Mouse (Mus musculus) intestine, postnatal 0 days (tissue): Measurements from ENCODE around the gene Jph2. TPM values are rescaled to one million over a fixed set of nuclear protein-coding genes. Genes with fewer than 3 reads are reported as not detected.

Experiments
- ATAC-seq: fragments of 200-750 bp; cut with Nextera tagmentation; 2 replicates; pipeline ENCODE4 v1.8.0; 2017; ENCODE audit warnings: mild to moderate bottlenecking, moderate TSS enrichment, moderate library complexity
- H3K27ac ChIP-seq: fragments of 300-500 bp; sonication (generic); 2 replicates; pipeline ENCODE4 v1.5.1; 2014; ENCODE audit warnings: mild to moderate bottlenecking, low read depth, low read length, moderate library complexity
- H3K27me3 ChIP-seq: fragments of 300-500 bp; sonication (generic); replicated peaks from 2 replicates; pipeline ENCODE4 v1.6.1; 2014; ENCODE audit warnings: low read length, mixed read lengths; ENCODE audit not compliant: control insufficient read depth, insufficient read depth
- H3K36me3 ChIP-seq: fragments of 300-500 bp; sonication (generic); 2 replicates; pipeline ENCODE4 v1.6.1; 2014; ENCODE audit warnings: mild to moderate bottlenecking, moderate library complexity; ENCODE audit not compliant: control insufficient read depth, insufficient read depth
- H3K4me1 ChIP-seq: fragments of 300-500 bp; sonication (generic); replicated peaks from 2 replicates; pipeline ENCODE4 v1.6.1; 2014; ENCODE audit warnings: antibody characterized with exemption, low read length, mixed read lengths; ENCODE audit not compliant: control insufficient read depth, insufficient read depth
- H3K4me2 ChIP-seq: fragments of 300-500 bp; sonication (generic); replicated peaks from 2 replicates; pipeline ENCODE4 v1.6.1; 2014; ENCODE audit warnings: low read depth, mild to moderate bottlenecking, moderate library complexity
- H3K4me3 ChIP-seq: fragments of 300-500 bp; sonication (generic); 2 replicates; pipeline ENCODE4 v1.5.1; 2014; ENCODE audit warnings: low read depth, low read length
- H3K9ac ChIP-seq: fragments of 300-500 bp; sonication (generic); 2 replicates; pipeline ENCODE4 v1.6.1; 2014; ENCODE audit warnings: mild to moderate bottlenecking, low read depth, low read length
- H3K9me3 ChIP-seq: fragments of 300-500 bp; sonication (generic); 2 replicates; pipeline ENCODE4 v1.6.1; 2016; ENCODE audit warnings: mixed run types; ENCODE audit not compliant: control insufficient read depth
- CTCF ChIP-seq: sonication (generic); IDR thresholded peaks from 2 replicates; pipeline ENCODE4 v1.5.1; 2016; ENCODE audit warnings: low read depth, mild to moderate bottlenecking, control low read depth, antibody characterized with exemption, moderate library complexity
- WGBS: fragments of 180-500 bp; shearing (Covaris S2); extraction: QIAGEN DNeasy Blood & Tissue Kit; methylation state at CpG from one replicate; pipeline ENCODE4 v1.1.7; 2014; 5-methylcytosine and 5-hydroxymethylcytosine counted together
- polyA plus RNA-seq: library from polyadenylated mRNA; unstranded; fragments of >200 nt; fragmentation: Nextera tagmentation; extraction: Ambion mirVana; gene quantifications from 2 replicates; pipeline ENCODE4 v1.2.1, GENCODE M21; 2015

Gene Jph2
- polyA plus RNA-seq, 1 experiment from 2014 or later: 9.8 TPM

DNA sequence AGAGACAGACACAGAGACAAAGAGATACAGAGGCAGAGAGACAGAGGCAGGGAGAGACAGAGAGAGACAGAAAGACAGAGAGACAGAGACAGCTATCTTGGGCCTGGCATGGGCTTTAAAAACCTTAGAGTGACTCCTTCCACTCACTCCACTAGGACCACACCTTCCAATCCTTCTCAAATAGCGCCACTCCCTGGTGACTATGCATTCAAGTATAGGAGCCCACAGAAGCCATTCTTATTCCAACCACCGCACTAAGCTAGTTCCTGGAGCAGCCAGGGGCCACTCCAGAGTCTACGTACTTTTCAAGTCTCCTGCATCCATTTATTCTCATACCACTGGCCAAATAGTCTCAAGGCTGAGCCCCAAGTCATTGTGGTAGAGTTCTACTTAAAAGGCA is 79.0 kb downstream of the Jph2 start:
- ATAC-seq: no peak
- no peak overlapping the region for H3K4me3 ChIP-seq
- H3K9ac ChIP-seq: no peak overlapping the region
- no peaks in the 10 kb centered on the region for H3K4me1 ChIP-seq
- 90% methylated on average over 3 of the region's 3 CpGs for WGBS
- H3K36me3 ChIP-seq: no peaks in the 10 kb centered on the region
- no peaks in the 10 kb centered on the region for H3K27me3 ChIP-seq
- H3K4me2 ChIP-seq: no peak overlapping the region
- TF ChIP-seq CTCF: peak; percentile 44
- H3K9me3 ChIP-seq: no peaks in the 10 kb centered on the region
- H3K27ac ChIP-seq: no peak overlapping the region

DNA sequence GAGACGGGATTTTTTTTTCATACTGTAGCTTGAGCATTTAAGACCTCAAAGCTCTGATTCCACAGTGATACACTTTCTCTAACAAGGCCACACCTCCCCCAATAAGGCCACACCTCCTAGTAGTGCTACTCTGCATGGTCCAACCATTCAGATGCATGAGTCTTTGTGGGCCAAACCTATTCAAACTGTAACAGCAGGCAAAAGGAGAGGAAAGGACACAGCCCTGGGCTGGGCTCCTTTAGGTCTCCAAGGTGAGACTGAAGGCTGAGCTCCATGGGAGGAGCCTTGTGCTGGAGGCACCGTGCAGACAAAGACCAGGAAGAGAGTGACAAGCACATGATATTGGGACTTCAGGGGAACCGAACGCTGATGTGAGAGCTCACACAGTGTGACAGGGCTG is 80.5 kb downstream of the Jph2 start:
- no peak for ATAC-seq
- no peaks in the 10 kb centered on the region for H3K4me1 ChIP-seq
- H3K4me3 ChIP-seq: no peak overlapping the region
- H3K36me3 ChIP-seq: no peaks in the 10 kb centered on the region
- no peaks in the 10 kb centered on the region for H3K27me3 ChIP-seq
- no peaks in the 10 kb centered on the region for H3K9me3 ChIP-seq
- no peak for TF ChIP-seq CTCF
- 68% methylated on average over 4 of the region's 4 CpGs for WGBS
- H3K9ac ChIP-seq: no peak overlapping the region
- H3K4me2 ChIP-seq: no peak overlapping the region
- no peak overlapping the region for H3K27ac ChIP-seq

DNA sequence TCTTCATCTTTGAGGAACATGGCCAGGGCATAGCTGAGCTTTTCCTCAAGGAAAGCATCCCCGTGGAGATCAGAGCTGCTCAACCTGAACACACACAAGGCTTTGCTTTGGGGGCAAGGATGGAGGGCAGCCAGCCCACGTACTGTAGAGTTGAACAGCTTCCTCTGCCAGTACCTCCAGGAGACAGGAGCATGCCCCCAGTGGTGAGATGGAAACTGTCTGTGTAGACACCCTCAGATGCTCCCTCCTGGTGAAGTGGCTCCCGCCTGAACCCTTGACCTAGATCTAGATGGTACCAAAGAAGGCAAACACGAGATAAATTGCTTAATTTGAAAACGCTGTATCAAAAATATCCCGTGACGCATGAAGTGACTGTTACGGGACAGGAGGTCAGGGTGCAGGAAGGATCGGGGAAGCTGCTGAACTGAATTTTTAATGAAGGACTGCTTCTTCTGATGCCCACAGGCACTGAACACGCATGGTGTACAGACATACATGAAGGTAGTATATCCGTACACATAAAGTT is 87.6 kb downstream of the Jph2 start:
- no peaks in the 10 kb centered on the region for H3K36me3 ChIP-seq
- no peaks in the 10 kb centered on the region for H3K9me3 ChIP-seq
- 72% methylated on average over 11 of the region's 11 CpGs for WGBS
- H3K27ac ChIP-seq: no peak overlapping the region
- ATAC-seq: no peak
- no peaks in the 10 kb centered on the region for H3K4me1 ChIP-seq
- H3K9ac ChIP-seq: no peak overlapping the region
- no peak overlapping the region for H3K4me2 ChIP-seq
- no peak overlapping the region for H3K4me3 ChIP-seq
- TF ChIP-seq CTCF: peak; percentile 43
- no peaks in the 10 kb centered on the region for H3K27me3 ChIP-seq

DNA sequence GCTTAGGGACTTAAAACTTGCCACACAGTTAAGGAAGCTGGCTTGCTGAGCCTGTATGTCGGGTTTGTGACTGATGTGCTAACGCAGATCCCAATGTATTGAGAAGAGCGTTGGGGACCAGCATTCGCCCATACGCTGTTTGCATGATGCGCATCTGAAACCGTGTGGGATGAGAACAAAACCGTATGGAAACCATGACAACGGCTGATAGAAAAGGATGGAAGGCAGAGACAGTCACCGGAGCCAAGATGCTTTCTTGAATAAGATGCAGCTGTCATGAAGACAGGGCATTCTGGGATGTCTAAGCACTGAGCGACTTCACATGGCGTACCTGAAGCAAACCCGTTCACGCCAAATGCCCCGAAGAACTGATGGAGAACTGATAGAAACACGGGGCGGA is 88.4 kb downstream of the Jph2 start:
- 90% methylated on average over 17 of the region's 17 CpGs for WGBS
- Histone ChIP-seq H3K27ac (no peak overlapping the region), H3K4me1 (no peaks in the 10 kb centered on the region)

DNA sequence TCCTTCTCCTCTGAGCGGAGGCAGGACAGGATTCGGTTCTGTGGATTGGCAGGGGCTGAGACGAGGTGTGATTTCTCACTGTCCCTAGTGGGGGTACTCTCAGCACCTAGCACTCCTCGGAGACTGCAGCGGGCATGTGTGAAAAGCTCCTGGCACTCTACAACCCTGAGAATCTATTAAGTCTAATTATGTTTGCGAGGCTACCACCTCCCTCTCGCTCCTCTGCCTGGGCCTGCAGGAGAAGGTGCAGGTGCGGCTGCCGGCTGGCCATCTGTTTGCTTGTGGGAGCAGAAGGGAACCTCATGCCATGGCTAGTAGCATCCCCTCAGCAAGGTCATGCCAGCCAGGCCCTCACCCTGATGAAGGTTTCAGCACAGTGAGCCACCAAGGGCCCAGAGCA is 94.8 kb downstream of the Jph2 start:
- H3K9ac ChIP-seq: no peak overlapping the region
- WGBS: 68% methylated on average over 9 of the region's 9 CpGs
- H3K27me3 ChIP-seq: no peaks in the 10 kb centered on the region
- no peak for TF ChIP-seq CTCF
- H3K27ac ChIP-seq: no peak overlapping the region
- no peak overlapping the region for H3K4me3 ChIP-seq
- no peaks in the 10 kb centered on the region for H3K9me3 ChIP-seq
- ATAC-seq: no peak
- no peak overlapping the region for H3K4me2 ChIP-seq
- no peaks in the 10 kb centered on the region for H3K36me3 ChIP-seq
- peaks cover 6% of the 10 kb centered on the region; the same call in 1 of the 2 replicates for H3K4me1 ChIP-seq

More for the DNA sequence above, 88.4 kb downstream of the Jph2 start:
- Histone ChIP-seq H3K9me3 (no peaks in the 10 kb centered on the region), H3K9ac (no peak overlapping the region), H3K4me3 (no peak overlapping the region), H3K36me3 (no peaks in the 10 kb centered on the region), H3K27me3 (no peaks in the 10 kb centered on the region), H3K4me2 (no peak overlapping the region)
- TF ChIP-seq CTCF: no peak
- ATAC-seq: no peak

DNA sequence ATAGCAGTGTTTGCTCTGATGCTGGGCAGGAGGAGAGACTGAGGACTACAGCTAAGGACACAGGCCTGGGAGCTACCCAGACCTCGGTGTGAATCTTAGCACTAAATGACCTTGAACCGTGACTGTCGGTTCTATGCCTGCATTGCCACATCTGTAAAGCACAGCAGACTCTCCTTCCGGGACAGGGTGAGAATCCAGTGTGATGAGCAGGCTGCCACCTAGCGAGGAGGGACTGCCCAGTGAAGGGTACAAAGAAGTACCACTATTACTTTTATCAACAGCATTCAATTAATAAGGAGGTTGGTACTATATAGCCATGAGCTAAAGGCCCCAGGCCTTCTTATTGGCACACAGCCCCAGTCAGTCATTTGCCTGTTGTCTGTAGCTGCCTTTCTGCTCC is 96.2 kb downstream of the Jph2 start:
- TF ChIP-seq CTCF: peak; percentile 45
- ATAC-seq: no peak

More for the DNA sequence above, 96.2 kb downstream of the Jph2 start:
- no peaks in the 10 kb centered on the region for H3K36me3 ChIP-seq
- H3K9me3 ChIP-seq: no peaks in the 10 kb centered on the region
- H3K27me3 ChIP-seq: no peaks in the 10 kb centered on the region
- H3K4me2 ChIP-seq: no peak overlapping the region
- H3K4me3 ChIP-seq: no peak overlapping the region
- H3K4me1 ChIP-seq: peaks cover 6% of the 10 kb centered on the region; the same call in 1 of the 2 replicates
- WGBS: 59% methylated on average over 5 of the region's 5 CpGs
- no peak overlapping the region for H3K27ac ChIP-seq
- H3K9ac ChIP-seq: 0 out of 2 replicates have a peak overlapping the region, but pooled peaks have one; percentile 3
